Mouse (Mus musculus): ENCODE results near the gene Mpped1. TPM values are rescaled to one million over a fixed set of nuclear protein-coding genes. Genes with fewer than 3 reads are reported as not detected.

The Mpped1 gene
- polyA plus RNA-seq, 1 experiment from 2014 or later, result 39.2 TPM

DNA sequence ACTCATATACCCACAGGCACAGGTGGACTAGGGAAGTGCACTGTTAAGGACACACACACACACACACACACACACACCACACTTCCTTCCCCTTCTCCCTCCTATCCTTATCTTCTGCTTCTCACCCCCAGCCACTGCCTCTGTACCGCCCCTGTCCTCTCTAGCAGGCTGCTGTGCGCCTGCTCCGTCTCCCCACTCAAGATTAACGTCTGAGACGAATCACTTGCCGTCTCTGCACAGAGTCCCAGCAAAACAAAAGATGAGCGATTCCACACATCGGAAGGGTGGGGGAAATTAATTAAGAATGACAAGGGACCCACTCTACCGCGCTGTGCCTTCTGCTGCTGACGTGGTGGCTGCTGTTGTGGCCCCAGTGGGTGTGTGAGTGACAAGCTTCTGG lies 66.5 kb downstream of the Mpped1 start:
- Histone ChIP-seq H3K4me1 (replicated peaks; ENCODE audit: control insufficient read depth, insufficient read depth, low read length) (peaks cover 18% of the 10 kb centered on the region), H3K9me3 (ENCODE audit: control insufficient read depth, low read length) (no peaks in the 10 kb centered on the region)

DNA sequence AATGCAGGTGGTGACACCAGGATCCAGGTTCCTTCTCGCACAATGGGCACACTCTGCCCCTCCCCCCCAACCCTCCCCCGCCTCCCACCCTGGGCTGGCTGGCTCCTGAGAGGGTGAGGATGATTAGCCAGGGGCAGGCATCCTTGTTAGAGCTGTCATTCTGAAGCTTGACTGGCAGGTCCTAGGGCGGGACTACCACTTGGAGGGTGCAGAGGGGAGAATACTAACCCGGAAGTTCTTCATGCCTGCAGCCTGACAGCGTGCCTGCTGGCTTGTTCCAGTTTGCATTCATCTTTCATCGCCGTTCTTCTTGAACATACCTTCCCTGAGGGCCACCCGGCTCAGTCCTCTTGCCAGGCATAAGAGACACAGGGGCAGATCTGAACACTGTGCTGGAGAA lies 67.3 kb downstream of the Mpped1 start:
- peak; percentile 51; the same call in 1 of the 2 replicates for ATAC-seq (replicated peaks; ENCODE audit: low FRiP score)
- peaks cover 18% of the 10 kb centered on the region for H3K4me1 ChIP-seq (replicated peaks; ENCODE audit: control insufficient read depth, insufficient read depth, low read length)
- 33% methylated on average over 8 of the region's 8 CpGs for WGBS
- H3K27me3 ChIP-seq (ENCODE audit: control insufficient read depth, insufficient read depth, low read length), result 0 out of 2 replicates have a peak, but pooled peaks cover 2% of the 10 kb centered on the region
- H3K27ac ChIP-seq (ENCODE audit: low read depth, low read length), result no peak overlapping the region
- no peak overlapping the region for H3K4me2 ChIP-seq (ENCODE audit: low read depth, low read length, severe bottlenecking)
- H3K4me3 ChIP-seq (ENCODE audit: low read depth, low read length), result no peak overlapping the region
- no peak for DNase-seq (ENCODE audit: low spot score)
- H3K9me3 ChIP-seq (ENCODE audit: control insufficient read depth, low read length), result no peaks in the 10 kb centered on the region
- no peak overlapping the region for H3K9ac ChIP-seq (ENCODE audit: low read length)
- no peaks in the 10 kb centered on the region for H3K36me3 ChIP-seq (ENCODE audit: control insufficient read depth, insufficient read depth, low read length)

More for the DNA sequence above, 66.5 kb downstream of the Mpped1 start:
- DNase-seq (ENCODE audit: low spot score), result no peak
- Histone ChIP-seq H3K36me3 (ENCODE audit: control insufficient read depth, insufficient read depth, low read length) (no peaks in the 10 kb centered on the region), H3K4me3 (ENCODE audit: low read depth, low read length) (no peak overlapping the region), H3K4me2 (ENCODE audit: low read depth, low read length, severe bottlenecking) (no peak overlapping the region), H3K9ac (ENCODE audit: low read length) (no peak overlapping the region), H3K27ac (ENCODE audit: low read depth, low read length) (no peak overlapping the region), H3K27me3 (ENCODE audit: control insufficient read depth, insufficient read depth, low read length) (0 out of 2 replicates have a peak, but pooled peaks cover 2% of the 10 kb centered on the region)
- WGBS, result 44% methylated on average over 11 of the region's 11 CpGs
- ATAC-seq (replicated peaks; ENCODE audit: low FRiP score), result no peak

DNA sequence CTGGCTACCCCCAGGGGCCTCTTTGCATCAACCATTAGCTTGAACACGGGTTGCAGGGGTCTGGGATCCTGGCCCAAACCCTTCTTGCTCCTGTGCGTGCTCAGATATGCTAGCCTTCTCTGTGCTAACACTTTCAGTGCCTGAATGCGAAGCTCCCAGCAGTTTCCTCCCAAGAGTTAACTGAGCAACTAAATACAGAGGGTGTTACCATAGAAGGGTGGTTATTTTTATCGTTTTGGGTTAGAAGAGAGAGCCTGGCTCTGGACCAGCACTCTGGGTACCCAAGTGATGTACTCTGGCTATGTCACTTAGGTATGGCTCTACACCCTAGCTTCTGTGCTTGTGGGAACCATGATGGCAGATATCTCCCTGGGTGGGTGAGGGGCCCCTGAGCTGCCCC lies 68.2 kb downstream of the Mpped1 start:
- no peak for ATAC-seq (replicated peaks; ENCODE audit: low FRiP score)
- DNase-seq (ENCODE audit: low spot score), result no peak
- no peak overlapping the region for H3K9ac ChIP-seq (ENCODE audit: low read length)
- H3K4me2 ChIP-seq (ENCODE audit: low read depth, low read length, severe bottlenecking), result no peak overlapping the region
- H3K27ac ChIP-seq (ENCODE audit: low read depth, low read length), result no peak overlapping the region
- H3K4me1 ChIP-seq (replicated peaks; ENCODE audit: control insufficient read depth, insufficient read depth, low read length), result peaks cover 18% of the 10 kb centered on the region
- no peak overlapping the region for H3K4me3 ChIP-seq (ENCODE audit: low read depth, low read length)
- no peaks in the 10 kb centered on the region for H3K36me3 ChIP-seq (ENCODE audit: control insufficient read depth, insufficient read depth, low read length)
- 76% methylated on average over 4 of the region's 4 CpGs for WGBS
- 0 out of 2 replicates have a peak, but pooled peaks cover 2% of the 10 kb centered on the region for H3K27me3 ChIP-seq (ENCODE audit: control insufficient read depth, insufficient read depth, low read length)
- no peaks in the 10 kb centered on the region for H3K9me3 ChIP-seq (ENCODE audit: control insufficient read depth, low read length)

DNA sequence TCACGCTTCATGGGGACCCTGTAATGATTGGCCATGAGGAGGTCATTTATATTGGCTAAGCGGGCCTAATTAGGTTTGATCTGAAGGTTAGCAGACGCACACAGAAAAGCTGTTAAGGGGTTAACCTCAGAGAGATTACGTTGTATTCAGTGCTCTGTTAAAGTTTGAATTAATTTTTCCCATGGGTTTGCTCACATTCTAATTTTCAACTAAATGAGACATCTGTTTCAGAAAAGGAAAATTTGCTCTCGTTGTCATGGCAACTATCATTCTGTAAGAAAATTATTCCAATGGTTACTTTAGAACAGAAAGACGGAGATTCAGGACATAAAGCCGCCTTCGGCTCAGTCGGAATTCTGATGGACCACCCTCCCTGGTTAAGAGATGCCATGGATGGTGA lies 68.9 kb downstream of the Mpped1 start:
- no peak overlapping the region for H3K27ac ChIP-seq (ENCODE audit: low read depth, low read length)
- no peak overlapping the region for H3K4me2 ChIP-seq (ENCODE audit: low read depth, low read length, severe bottlenecking)
- H3K27me3 ChIP-seq (ENCODE audit: control insufficient read depth, insufficient read depth, low read length), result 0 out of 2 replicates have a peak, but pooled peaks cover 2% of the 10 kb centered on the region
- no peak overlapping the region for H3K4me3 ChIP-seq (ENCODE audit: low read depth, low read length)
- H3K9ac ChIP-seq (ENCODE audit: low read length), result no peak overlapping the region
- H3K36me3 ChIP-seq (ENCODE audit: control insufficient read depth, insufficient read depth, low read length), result no peaks in the 10 kb centered on the region
- WGBS, result 71% methylated on average over 9 of the region's 9 CpGs
- peaks cover 14% of the 10 kb centered on the region for H3K4me1 ChIP-seq (replicated peaks; ENCODE audit: control insufficient read depth, insufficient read depth, low read length)
- ATAC-seq (replicated peaks; ENCODE audit: low FRiP score) (no peak), DNase-seq (ENCODE audit: low spot score) (no peak)
- H3K9me3 ChIP-seq (ENCODE audit: control insufficient read depth, low read length), result no peaks in the 10 kb centered on the region

DNA sequence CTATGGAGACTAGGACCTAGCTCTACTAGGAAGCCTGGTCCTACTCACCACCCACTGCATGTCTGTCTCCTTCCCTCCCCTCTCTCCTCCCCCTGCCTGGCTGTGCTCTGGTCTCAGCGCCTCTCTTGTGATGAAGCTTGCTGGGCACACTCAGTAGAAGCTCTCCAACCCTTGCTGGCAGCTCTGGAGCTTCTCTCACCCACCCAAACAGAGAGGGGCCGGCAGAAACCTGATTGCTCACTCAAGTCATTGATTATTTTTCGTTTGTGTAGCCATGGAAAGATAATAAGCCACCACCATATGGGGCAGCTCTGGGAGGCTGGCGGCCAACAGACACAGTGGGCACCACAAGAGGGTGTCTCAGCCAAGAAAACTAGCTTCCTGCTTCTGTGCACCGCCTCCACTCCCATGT lies 74.1 kb downstream of the Mpped1 start:
- Histone ChIP-seq H3K36me3 (ENCODE audit: control insufficient read depth, insufficient read depth, low read length) (no peaks in the 10 kb centered on the region; the same call in 1 of the 2 replicates), H3K9ac (ENCODE audit: low read length) (no peak overlapping the region), H3K4me3 (ENCODE audit: low read depth, low read length) (no peak overlapping the region), H3K27me3 (ENCODE audit: control insufficient read depth, insufficient read depth, low read length) (no peaks in the 10 kb centered on the region), H3K4me1 (replicated peaks; ENCODE audit: control insufficient read depth, insufficient read depth, low read length) (no peaks in the 10 kb centered on the region), H3K27ac (ENCODE audit: low read depth, low read length) (no peak overlapping the region), H3K4me2 (ENCODE audit: low read depth, low read length, severe bottlenecking) (no peak overlapping the region), H3K9me3 (ENCODE audit: control insufficient read depth, low read length) (no peaks in the 10 kb centered on the region)
- DNase-seq (ENCODE audit: low spot score) (no peak), ATAC-seq (replicated peaks; ENCODE audit: low FRiP score) (no peak)
- WGBS, result 86% methylated on average over 5 of the region's 5 CpGs

DNA sequence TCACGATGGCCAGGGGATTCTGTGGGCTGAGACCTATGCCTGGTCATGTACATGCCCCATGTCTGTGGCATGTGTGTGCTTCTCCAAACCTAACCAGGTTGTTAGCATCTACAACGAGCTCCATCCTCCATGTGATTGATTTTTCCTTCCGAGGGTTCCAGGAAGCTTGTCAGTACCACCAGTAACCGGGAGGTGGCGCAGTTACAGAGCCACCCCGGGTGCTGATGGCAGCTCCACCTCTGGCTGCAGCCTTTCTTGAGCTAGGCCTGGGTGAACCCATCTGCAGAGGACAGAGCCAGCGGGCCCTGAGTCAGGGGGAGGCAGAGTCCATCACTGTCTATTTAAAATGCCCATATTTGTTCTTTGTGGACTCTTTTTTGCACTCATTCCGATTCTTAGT lies 77.9 kb downstream of the Mpped1 start:
- DNase-seq (ENCODE audit: low spot score) (peak; percentile 85), ATAC-seq (replicated peaks; ENCODE audit: low FRiP score) (no peak)
- no peak overlapping the region for H3K4me3 ChIP-seq (ENCODE audit: low read depth, low read length)
- H3K9ac ChIP-seq (ENCODE audit: low read length), result no peak overlapping the region
- no peaks in the 10 kb centered on the region for H3K27me3 ChIP-seq (ENCODE audit: control insufficient read depth, insufficient read depth, low read length)
- no peak overlapping the region for H3K27ac ChIP-seq (ENCODE audit: low read depth, low read length)
- no peaks in the 10 kb centered on the region for H3K9me3 ChIP-seq (ENCODE audit: control insufficient read depth, low read length)
- no peaks in the 10 kb centered on the region; the same call in 1 of the 2 replicates for H3K36me3 ChIP-seq (ENCODE audit: control insufficient read depth, insufficient read depth, low read length)
- 24% methylated on average over 8 of the region's 8 CpGs for WGBS
- H3K4me1 ChIP-seq (replicated peaks; ENCODE audit: control insufficient read depth, insufficient read depth, low read length), result no peaks in the 10 kb centered on the region
- no peak overlapping the region for H3K4me2 ChIP-seq (ENCODE audit: low read depth, low read length, severe bottlenecking)

DNA sequence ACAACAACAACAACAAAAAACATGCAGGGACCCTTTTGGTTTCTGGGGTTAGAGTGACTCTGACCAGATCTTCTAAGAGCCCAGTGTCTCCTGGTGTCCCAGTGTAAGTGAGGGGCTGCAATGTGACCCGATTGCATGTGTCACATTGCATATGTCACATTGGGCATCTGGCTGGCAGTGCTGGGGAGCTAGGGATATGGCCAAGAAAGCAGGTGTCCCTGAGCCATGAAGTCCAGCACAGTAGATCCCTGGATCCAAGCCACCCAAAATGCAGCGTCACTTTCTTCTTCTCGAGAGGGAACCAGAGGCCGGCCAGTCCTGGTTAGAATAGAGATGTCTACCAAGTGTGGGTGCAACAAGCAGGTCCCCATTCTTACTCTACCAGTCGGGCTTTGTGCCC lies 86.4 kb downstream of the Mpped1 start:
- H3K27me3 ChIP-seq (ENCODE audit: control insufficient read depth, insufficient read depth, low read length), result no peaks in the 10 kb centered on the region
- no peaks in the 10 kb centered on the region for H3K9me3 ChIP-seq (ENCODE audit: control insufficient read depth, low read length)
- DNase-seq (ENCODE audit: low spot score) (no peak), ATAC-seq (replicated peaks; ENCODE audit: low FRiP score) (no peak)
- H3K4me3 ChIP-seq (ENCODE audit: low read depth, low read length), result no peak overlapping the region
- H3K36me3 ChIP-seq (ENCODE audit: control insufficient read depth, insufficient read depth, low read length), result no peaks in the 10 kb centered on the region
- H3K9ac ChIP-seq (ENCODE audit: low read length), result no peak overlapping the region
- H3K4me2 ChIP-seq (ENCODE audit: low read depth, low read length, severe bottlenecking), result no peak overlapping the region
- H3K27ac ChIP-seq (ENCODE audit: low read depth, low read length), result no peak overlapping the region
- no peaks in the 10 kb centered on the region for H3K4me1 ChIP-seq (replicated peaks; ENCODE audit: control insufficient read depth, insufficient read depth, low read length)
- 91% methylated on average over 5 of the region's 5 CpGs for WGBS

DNA sequence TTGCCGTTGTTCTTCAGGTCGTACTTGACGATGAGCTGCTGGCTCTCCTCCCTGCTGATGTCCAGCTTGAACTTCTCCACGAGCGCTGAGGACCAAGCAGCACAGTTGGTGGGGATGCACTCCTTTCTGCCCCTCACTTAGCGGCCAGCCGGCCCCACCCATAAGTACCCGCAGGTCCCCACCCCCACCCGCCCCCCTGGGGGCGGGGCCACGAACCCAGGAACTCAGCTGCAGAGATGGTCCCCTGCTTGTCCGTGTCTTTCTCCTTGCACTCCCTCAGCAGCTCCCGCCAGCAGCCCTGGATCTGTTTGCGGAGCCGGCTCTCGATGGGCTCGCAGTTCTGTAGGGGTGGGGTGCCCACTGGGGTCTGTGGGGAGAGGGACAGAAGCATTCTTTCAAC lies 91.7 kb downstream of the Mpped1 start:
- Histone ChIP-seq H3K27ac (ENCODE audit: low read depth, low read length) (no peak overlapping the region), H3K4me2 (ENCODE audit: low read depth, low read length, severe bottlenecking) (peak overlapping the region; percentile 20; the same call in 1 of the 2 replicates), H3K36me3 (ENCODE audit: control insufficient read depth, insufficient read depth, low read length) (no peaks in the 10 kb centered on the region), H3K27me3 (ENCODE audit: control insufficient read depth, insufficient read depth, low read length) (no peaks in the 10 kb centered on the region; the same call in 1 of the 2 replicates), H3K9ac (ENCODE audit: low read length) (no peak overlapping the region), H3K9me3 (ENCODE audit: control insufficient read depth, low read length) (no peaks in the 10 kb centered on the region; the same call in 1 of the 2 replicates), H3K4me1 (replicated peaks; ENCODE audit: control insufficient read depth, insufficient read depth, low read length) (no peaks in the 10 kb centered on the region), H3K4me3 (ENCODE audit: low read depth, low read length) (no peak overlapping the region)
- DNase-seq (ENCODE audit: low spot score) (no peak), ATAC-seq (replicated peaks; ENCODE audit: low FRiP score) (no peak)
- 12% methylated on average over 17 of the region's 17 CpGs for WGBS

DNA sequence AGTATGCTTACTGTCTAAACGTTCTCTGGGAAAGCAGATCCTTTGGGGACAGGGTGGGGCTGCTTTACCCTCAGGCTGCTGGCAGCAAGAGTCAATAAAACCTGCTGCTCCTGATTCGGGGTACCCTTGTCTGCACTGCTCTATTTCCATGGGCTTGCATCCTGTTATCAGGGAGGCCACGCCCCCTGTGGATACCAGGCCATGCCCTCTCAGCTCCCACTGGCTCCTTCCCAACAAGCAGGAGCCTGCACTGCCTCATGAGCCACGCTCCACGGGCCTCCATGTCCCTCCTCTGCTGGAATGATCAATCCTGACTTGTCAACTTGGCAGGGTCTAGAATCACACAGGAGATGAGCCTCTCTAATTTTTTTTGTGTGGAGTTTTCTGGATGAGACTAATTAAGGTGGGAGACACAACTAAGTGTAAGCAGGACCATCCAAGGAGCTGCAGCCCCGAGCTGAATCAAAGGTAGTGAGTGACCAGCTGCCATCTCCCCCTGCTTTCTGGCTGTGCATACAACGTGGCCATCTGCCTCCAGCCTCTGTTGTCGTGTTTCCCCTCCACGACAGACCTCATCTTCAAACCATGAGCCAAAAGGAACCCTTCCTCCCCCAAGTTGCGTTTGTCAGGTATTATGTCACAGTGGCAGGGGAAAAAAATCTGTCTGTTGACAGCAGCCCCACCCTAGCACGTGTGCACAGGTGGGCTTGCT lies 98.0 kb downstream of the Mpped1 start:
- DNase-seq (ENCODE audit: low spot score) (no peak), ATAC-seq (replicated peaks; ENCODE audit: low FRiP score) (no peak)
- no peak overlapping the region for H3K4me2 ChIP-seq (ENCODE audit: low read depth, low read length, severe bottlenecking)
- no peak overlapping the region for H3K4me3 ChIP-seq (ENCODE audit: low read depth, low read length)
- no peaks in the 10 kb centered on the region for H3K27me3 ChIP-seq (ENCODE audit: control insufficient read depth, insufficient read depth, low read length)
- no peak overlapping the region for H3K9ac ChIP-seq (ENCODE audit: low read length)
- H3K4me1 ChIP-seq (replicated peaks; ENCODE audit: control insufficient read depth, insufficient read depth, low read length), result no peaks in the 10 kb centered on the region
- no peaks in the 10 kb centered on the region; the same call in 1 of the 2 replicates for H3K9me3 ChIP-seq (ENCODE audit: control insufficient read depth, low read length)
- H3K27ac ChIP-seq (ENCODE audit: low read depth, low read length), result no peak overlapping the region
- 63% methylated on average over 11 of the region's 11 CpGs for WGBS
- H3K36me3 ChIP-seq (ENCODE audit: control insufficient read depth, insufficient read depth, low read length), result no peaks in the 10 kb centered on the region
